Mouse (Mus musculus): ENCODE measurements at regions not wholly inside any gene's neighbourhood (a gene's known extent, or its start where the extent isn't known, plus 50 kb on each side); places are given as distances from the start of the nearest gene placed in this dataset.
"Not testable (repeated sequence)": the region's sequence is repeated elsewhere in the genome, so short reads cannot be mapped to it uniquely, and the experiment has no call there.

- in situ Hi-C loops (cut with MboI, MseI): no loop called here
Measured at GRCm38 (mm10) chr4:29282169-29282568, 469.2 kb downstream of the Epha7 start.

GRCm38 (mm10) chr4:29301348-29301747 lies 488.4 kb downstream of the Epha7 start:
- in situ Hi-C loops (cut with MboI, MseI): no loop called here

- in situ Hi-C loops (cut with MboI, MseI): no loop called here
Measured at GRCm38 (mm10) chr4:29303951-29304350, 491.0 kb downstream of the Epha7 start.

- in situ Hi-C loops (cut with MboI, MseI): no loop called here
Measured at GRCm38 (mm10) chr4:29307245-29307644, 494.3 kb downstream of the Epha7 start.

- in situ Hi-C loops (cut with MboI, MseI): no loop called here
Measured at GRCm38 (mm10) chr4:29323921-29324320, 511.0 kb downstream of the Epha7 start.

- in situ Hi-C loops (cut with MboI, MseI): no loop called here
Measured at GRCm38 (mm10) chr4:29329145-29329544, 516.2 kb downstream of the Epha7 start.

GRCm38 (mm10) chr4:29331747-29332146 lies 518.8 kb downstream of the Epha7 start:
- in situ Hi-C loops (cut with MboI, MseI): no loop called here

GRCm38 (mm10) chr4:29337245-29337644 lies 524.3 kb downstream of the Epha7 start:
- in situ Hi-C loops (cut with MboI, MseI): no loop called here

- in situ Hi-C loops (cut with MboI, MseI): no loop called here
Measured at GRCm38 (mm10) chr4:29362191-29362590, 549.3 kb downstream of the Epha7 start.

GRCm38 (mm10) chr4:29389282-29389681 lies 576.4 kb downstream of the Epha7 start:
- in situ Hi-C loops (cut with MboI, MseI): no loop called here

GRCm38 (mm10) chr4:29390333-29390732 lies 577.4 kb downstream of the Epha7 start:
- in situ Hi-C loops (cut with MboI, MseI): no loop called here

GRCm38 (mm10) chr4:29402143-29402542 lies 589.2 kb downstream of the Epha7 start:
- in situ Hi-C loops (cut with MboI, MseI): loop anchor here (10.0 kb wide), 1 partner anchor 707 kb away; no protein-coding TSS in a partner anchor

GRCm38 (mm10) chr4:29414616-29415015 lies 601.7 kb downstream of the Epha7 start:
- in situ Hi-C loops (cut with MboI, MseI): no loop called here

GRCm38 (mm10) chr4:29420198-29420792 lies 607.4 kb downstream of the Epha7 start:
- in situ Hi-C loops (cut with MboI, MseI): no loop called here

- in situ Hi-C loops (cut with MboI, MseI): not testable (repeated sequence)
Measured at GRCm38 (mm10) chr4:29431493-29431892, 618.6 kb downstream of the Epha7 start.

GRCm38 (mm10) chr4:29463329-29463728 lies 650.4 kb downstream of the Epha7 start:
- in situ Hi-C loops (cut with MboI, MseI): no loop called here

- in situ Hi-C loops (cut with MboI, MseI): no loop called here
Measured at GRCm38 (mm10) chr4:29466315-29466714, 653.4 kb downstream of the Epha7 start.

- in situ Hi-C loops (cut with MboI, MseI): no loop called here
Measured at GRCm38 (mm10) chr4:29480384-29481092, 667.6 kb downstream of the Epha7 start.

GRCm38 (mm10) chr4:29481093-29481715 lies 668.3 kb downstream of the Epha7 start:
- in situ Hi-C loops (cut with MboI, MseI): no loop called here

GRCm38 (mm10) chr4:29482407-29482806 lies 669.5 kb downstream of the Epha7 start:
- in situ Hi-C loops (cut with MboI, MseI): no loop called here

GRCm38 (mm10) chr4:29500844-29501243 lies 687.9 kb downstream of the Epha7 start:
- in situ Hi-C loops (cut with MboI, MseI): no loop called here

- in situ Hi-C loops (cut with MboI, MseI): loop anchor here (10.0 kb wide), 1 partner anchor 1160 kb away; no protein-coding TSS in a partner anchor
Measured at GRCm38 (mm10) chr4:29525051-29525450, 712.1 kb downstream of the Epha7 start.
